Mouse (Mus musculus) fibroblast of lung, adult 2 months (primary cell): Measurements from ENCODE around the gene Traf3ip1.
A peak's percentile ranks its signal among the peaks of the same experiment; 100 is the strongest.
"Not testable (repeated sequence)": the region's sequence is repeated elsewhere in the genome, so short reads cannot be mapped to it uniquely, and the experiment has no call there.

Source experiments
- DNase-seq: peaks from one replicate; pipeline ENCODE4 v3.0.0-alpha.2; 2011; ENCODE audit warnings: low read depth

The Traf3ip1 gene

GRCm38 (mm10) chr1:91465244-91465643, 29.2 kb upstream of the Traf3ip1 start:
- DNase-seq: no peak

- no peak for DNase-seq
Observed at GRCm38 (mm10) chr1:91466186-91466585, 28.3 kb upstream of the Traf3ip1 start.

- DNase-seq: no peak
Observed at GRCm38 (mm10) chr1:91469888-91470419, 24.5 kb upstream of the Traf3ip1 start.

GRCm38 (mm10) chr1:91478145-91478544, 16.3 kb upstream of the Traf3ip1 start:
- not testable (repeated sequence) for DNase-seq

- no peak for DNase-seq
Observed at GRCm38 (mm10) chr1:91478958-91479357, 15.5 kb upstream of the Traf3ip1 start.

GRCm38 (mm10) chr1:91482616-91483211, 11.7 kb upstream of the Traf3ip1 start:
- no peak for DNase-seq

- no peak for DNase-seq
Observed at GRCm38 (mm10) chr1:91483304-91484010, 11.0 kb upstream of the Traf3ip1 start.

DNA sequence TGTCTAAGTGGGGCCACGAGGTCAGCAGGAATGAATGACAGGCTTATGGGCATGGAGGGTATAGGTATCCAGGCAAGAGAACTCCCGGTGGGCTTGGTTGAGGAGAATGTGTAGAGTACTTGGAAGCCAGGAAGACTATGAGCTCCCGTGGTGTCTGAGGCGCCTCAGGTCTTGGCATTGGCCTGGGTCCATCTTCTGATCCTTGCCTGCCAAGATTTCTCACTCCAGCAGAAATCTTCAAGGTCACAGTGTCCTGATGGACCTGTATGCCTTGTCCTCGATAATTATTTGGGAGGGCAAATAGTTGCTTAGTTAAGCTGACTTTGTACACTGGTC, 10.5 kb upstream of the Traf3ip1 start:
- no peak for DNase-seq

- DNase-seq: no peak
Observed at GRCm38 (mm10) chr1:91485422-91485821, 9.0 kb upstream of the Traf3ip1 start.

GRCm38 (mm10) chr1:91486165-91486564, 8.3 kb upstream of the Traf3ip1 start:
- DNase-seq: no peak

DNA sequence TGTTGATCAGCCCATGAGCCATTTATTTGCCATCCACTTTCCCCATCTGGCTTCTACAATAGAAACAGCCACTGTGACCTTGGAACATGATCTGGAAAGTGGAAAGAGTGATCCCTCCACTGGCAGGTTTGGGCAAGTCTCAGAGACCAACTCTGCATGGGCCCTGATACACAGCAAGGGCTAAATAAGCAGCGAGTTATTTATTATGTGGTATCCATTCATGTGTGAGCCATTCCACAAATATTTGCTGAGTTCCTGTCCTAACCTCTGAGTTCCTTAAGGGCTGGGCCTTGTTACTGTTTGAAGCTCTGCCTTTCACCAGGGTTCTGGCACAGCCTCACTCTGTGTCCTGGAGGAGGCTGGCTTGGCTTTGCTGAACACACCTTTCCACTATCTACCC, 4.1 kb upstream of the Traf3ip1 start:
- peak; percentile 74 for DNase-seq

GRCm38 (mm10) chr1:91492740-91493139, 1.7 kb upstream of the Traf3ip1 start:
- DNase-seq: no peak

DNA sequence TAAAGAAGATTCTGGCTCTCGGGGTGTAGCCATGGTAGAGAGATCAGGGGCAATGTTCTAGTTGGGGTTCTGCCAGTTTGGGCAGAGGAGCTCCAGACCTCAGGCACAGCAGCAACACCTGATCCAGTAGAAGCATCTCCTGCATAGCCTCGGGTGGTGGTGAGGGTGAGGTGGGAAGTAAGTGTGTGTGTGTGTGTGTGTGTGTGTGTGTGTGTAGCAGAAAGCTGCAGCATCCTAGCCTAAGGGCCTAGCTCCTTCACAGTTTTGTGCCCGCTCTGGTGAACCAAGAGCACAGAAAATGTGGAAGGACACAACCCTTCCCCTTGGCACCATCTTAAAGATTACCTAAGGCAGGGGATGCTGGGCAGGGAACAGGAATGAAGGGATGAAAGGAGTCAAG, 509 bp upstream of the Traf3ip1 start:
- DNase-seq: no peak

DNA sequence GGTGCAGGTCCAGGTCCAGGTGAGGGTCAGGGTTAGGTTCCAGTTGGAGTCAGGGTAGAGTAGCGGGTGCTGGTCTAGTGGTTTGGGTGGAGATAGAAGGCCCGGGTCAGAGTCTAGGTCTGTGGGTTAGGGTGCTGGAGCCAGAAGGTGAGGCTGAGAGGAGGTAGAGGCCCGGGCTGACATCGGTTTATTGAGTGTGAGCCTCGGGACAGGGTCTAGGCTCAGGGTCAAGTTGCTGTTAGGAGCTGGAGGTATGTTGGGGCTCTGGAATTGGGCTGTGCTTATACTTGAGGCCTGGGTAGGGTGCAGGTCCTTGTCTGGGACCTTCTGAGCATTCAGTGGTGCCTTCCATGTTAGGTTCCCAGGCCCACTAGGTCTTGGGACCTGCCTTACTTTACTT, 874 bp downstream of the Traf3ip1 start:
- DNase-seq: no peak

- no peak for DNase-seq
Observed at GRCm38 (mm10) chr1:91498579-91498978, 4.1 kb downstream of the Traf3ip1 start.

- DNase-seq: no peak
Observed at GRCm38 (mm10) chr1:91504615-91505014, 10.2 kb downstream of the Traf3ip1 start.

- no peak for DNase-seq
Observed at GRCm38 (mm10) chr1:91514916-91515315, 20.5 kb downstream of the Traf3ip1 start.

DNA sequence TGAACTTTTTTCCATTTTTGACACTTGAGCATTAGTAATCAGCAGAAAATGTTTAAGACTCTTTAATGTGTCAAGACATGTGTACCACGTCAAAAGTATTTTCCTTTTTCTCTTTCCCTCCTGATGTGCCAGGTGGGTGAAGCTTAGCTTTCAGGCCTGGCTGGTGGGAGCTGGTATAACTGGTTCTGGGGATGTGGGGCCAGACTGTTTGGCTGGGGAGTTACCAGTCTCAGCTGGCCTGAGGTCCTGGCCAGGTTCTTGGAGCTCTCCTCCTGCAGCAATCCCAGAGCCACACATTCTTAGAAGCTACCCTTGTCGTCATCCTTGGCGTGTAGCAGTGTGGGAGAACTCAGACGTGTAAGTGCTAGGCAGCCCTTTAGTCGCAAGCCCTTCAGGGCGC, 21.2 kb downstream of the Traf3ip1 start:
- no peak for DNase-seq

DNA sequence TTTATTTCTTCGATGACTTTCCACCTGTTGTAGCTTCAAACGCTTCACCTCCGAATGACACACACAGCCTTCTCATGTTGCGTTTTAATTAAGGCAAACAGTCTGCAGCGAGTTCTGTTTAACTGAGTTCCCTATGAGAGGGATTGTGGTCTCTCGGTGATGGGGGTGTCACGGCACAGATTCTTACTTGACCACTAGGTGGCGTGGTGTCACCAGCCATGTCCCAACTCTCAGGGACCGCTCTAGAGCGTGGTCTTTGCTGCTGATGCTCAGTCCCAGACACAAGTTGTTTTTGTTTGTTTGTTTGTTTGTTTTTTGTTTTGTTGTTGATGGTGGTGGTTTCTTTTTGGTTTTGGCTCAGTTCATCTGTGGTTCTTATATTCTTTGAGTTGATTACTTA, 29.3 kb downstream of the Traf3ip1 start:
- peak; percentile 12 for DNase-seq

GRCm38 (mm10) chr1:91525838-91526237, 31.4 kb downstream of the Traf3ip1 start:
- no peak for DNase-seq

- DNase-seq: no peak
Observed at GRCm38 (mm10) chr1:91530166-91530565, 35.7 kb downstream of the Traf3ip1 start.

GRCm38 (mm10) chr1:91532243-91532642, 37.8 kb downstream of the Traf3ip1 start:
- DNase-seq: no peak

GRCm38 (mm10) chr1:91532892-91533291, 38.4 kb downstream of the Traf3ip1 start:
- DNase-seq: no peak

- DNase-seq: no peak
Observed at GRCm38 (mm10) chr1:91533483-91533882, 39.0 kb downstream of the Traf3ip1 start.
